Mouse (Mus musculus) forebrain, embryonic 13.5 days (tissue): ENCODE measurements at regions not wholly inside any gene's neighbourhood (a gene's known extent, or its start where the extent isn't known, plus 50 kb on each side); places are given as distances from the start of the nearest gene placed in this dataset.

Source experiments
- ATAC-seq: fragments of 200-750 bp; cut with Nextera tagmentation; 2 replicates; pipeline ENCODE4 v1.8.0; 2017
- H3K27ac ChIP-seq: fragments of 300-500 bp; sonication (generic); 2 replicates; pipeline ENCODE4 v1.5.1; 2015; ENCODE audit warnings: inconsistent platforms, mild to moderate bottlenecking, moderate library complexity
- H3K27me3 ChIP-seq: fragments of 300-500 bp; sonication (generic); 2 replicates; pipeline ENCODE4 v1.6.1; 2015; ENCODE audit warnings: mild to moderate bottlenecking, inconsistent platforms
- H3K36me3 ChIP-seq: fragments of 300-500 bp; sonication (generic); 2 replicates; pipeline ENCODE4 v1.6.1; 2015; ENCODE audit warnings: mild to moderate bottlenecking, inconsistent platforms; ENCODE audit not compliant: poor library complexity, severe bottlenecking
- H3K4me1 ChIP-seq: fragments of 300-500 bp; sonication (generic); 2 replicates; pipeline ENCODE4 v1.6.1; 2015; ENCODE audit warnings: inconsistent platforms
- H3K4me2 ChIP-seq: fragments of 300-500 bp; sonication (generic); 2 replicates; pipeline ENCODE4 v1.6.1; 2015; ENCODE audit warnings: inconsistent platforms, mild to moderate bottlenecking, moderate library complexity
- H3K4me3 ChIP-seq: fragments of 300-500 bp; sonication (generic); 2 replicates; pipeline ENCODE4 v1.5.1; 2015; ENCODE audit warnings: mild to moderate bottlenecking, inconsistent platforms
- H3K9ac ChIP-seq: fragments of 300-500 bp; sonication (generic); 2 replicates; pipeline ENCODE4 v1.6.1; 2015; ENCODE audit warnings: mild to moderate bottlenecking, inconsistent platforms
- H3K9me3 ChIP-seq: fragments of 300-500 bp; sonication (generic); replicated peaks from 2 replicates; pipeline ENCODE4 v1.6.1; 2016; ENCODE audit warnings: inconsistent platforms
- WGBS: fragments of 180-500 bp; shearing (Covaris S2); methylation state at CpG from one replicate; pipeline ENCODE4 v1.1.7; 2015; 5-methylcytosine and 5-hydroxymethylcytosine counted together

GRCm38 (mm10) chr9:94301896-94302295, 236.0 kb downstream of the 1190002N15Rik start:
- Histone ChIP-seq H3K27ac (no peak overlapping the region), H3K4me2 (no peak overlapping the region), H3K9me3 (no peaks in the 10 kb centered on the region), H3K4me1 (no peaks in the 10 kb centered on the region), H3K4me3 (no peak overlapping the region), H3K36me3 (no peaks in the 10 kb centered on the region), H3K27me3 (no peaks in the 10 kb centered on the region), H3K9ac (no peak overlapping the region)
- ATAC-seq = no peak
- 89% methylated on average over 1 of the region's 1 CpGs for WGBS

- Histone ChIP-seq H3K9me3 (no peaks in the 10 kb centered on the region), H3K27ac (no peak overlapping the region), H3K9ac (no peak overlapping the region), H3K36me3 (no peaks in the 10 kb centered on the region), H3K4me2 (no peak overlapping the region), H3K4me1 (no peaks in the 10 kb centered on the region), H3K4me3 (no peak overlapping the region), H3K27me3 (no peaks in the 10 kb centered on the region)
- WGBS = 84% methylated on average over 6 of the region's 6 CpGs
- no peak for ATAC-seq
These were observed 242.4 kb downstream of the 1190002N15Rik start for GRCm38 (mm10) chr9:94295431-94295830.

- H3K4me2 ChIP-seq = no peak overlapping the region
- H3K27ac ChIP-seq = no peak overlapping the region
- H3K4me1 ChIP-seq = no peaks in the 10 kb centered on the region
- 77% methylated on average over 3 of the region's 3 CpGs for WGBS
- H3K4me3 ChIP-seq = no peak overlapping the region
- H3K9me3 ChIP-seq = no peaks in the 10 kb centered on the region
- H3K36me3 ChIP-seq = no peaks in the 10 kb centered on the region
- ATAC-seq = no peak
- H3K9ac ChIP-seq = no peak overlapping the region
- H3K27me3 ChIP-seq = no peaks in the 10 kb centered on the region
These were observed 245.7 kb downstream of the 1190002N15Rik start for GRCm38 (mm10) chr9:94292147-94292546.

GRCm38 (mm10) chr9:94289546-94289945, 248.3 kb downstream of the 1190002N15Rik start:
- no peak overlapping the region for H3K4me2 ChIP-seq
- no peak overlapping the region for H3K27ac ChIP-seq
- no peak for ATAC-seq

GRCm38 (mm10) chr9:94287559-94287958, 250.3 kb downstream of the 1190002N15Rik start:
- Histone ChIP-seq H3K27me3 (no peaks in the 10 kb centered on the region), H3K9ac (no peak overlapping the region), H3K4me1 (no peaks in the 10 kb centered on the region), H3K36me3 (no peaks in the 10 kb centered on the region), H3K4me3 (no peak overlapping the region), H3K27ac (no peak overlapping the region), H3K4me2 (no peak overlapping the region), H3K9me3 (no peaks in the 10 kb centered on the region)
- 85% methylated on average over 2 of the region's 2 CpGs for WGBS
- no peak for ATAC-seq

More at GRCm38 (mm10) chr9:94289546-94289945, 248.3 kb downstream of the 1190002N15Rik start:
- Histone ChIP-seq H3K9ac (no peak overlapping the region), H3K27me3 (no peaks in the 10 kb centered on the region), H3K9me3 (no peaks in the 10 kb centered on the region), H3K36me3 (no peaks in the 10 kb centered on the region), H3K4me3 (no peak overlapping the region), H3K4me1 (no peaks in the 10 kb centered on the region)

- no peak overlapping the region for H3K4me2 ChIP-seq
- 90% methylated on average over 4 of the region's 4 CpGs for WGBS
- no peaks in the 10 kb centered on the region for H3K36me3 ChIP-seq
- H3K27ac ChIP-seq = no peak overlapping the region; the same call in 1 of the 2 replicates
- H3K4me3 ChIP-seq = no peak overlapping the region
- H3K4me1 ChIP-seq = no peaks in the 10 kb centered on the region
- H3K27me3 ChIP-seq = no peaks in the 10 kb centered on the region
- no peak overlapping the region for H3K9ac ChIP-seq
- H3K9me3 ChIP-seq = no peaks in the 10 kb centered on the region
- ATAC-seq = peak; percentile 81
These were observed 259.0 kb downstream of the 1190002N15Rik start for GRCm38 (mm10) chr9:94278657-94279585.

GRCm38 (mm10) chr9:94277096-94277495, 260.8 kb downstream of the 1190002N15Rik start:
- Histone ChIP-seq H3K4me3 (no peak overlapping the region), H3K9ac (no peak overlapping the region), H3K27me3 (no peaks in the 10 kb centered on the region), H3K4me2 (no peak overlapping the region), H3K4me1 (no peaks in the 10 kb centered on the region), H3K27ac (no peak overlapping the region), H3K9me3 (no peaks in the 10 kb centered on the region), H3K36me3 (no peaks in the 10 kb centered on the region)
- no peak for ATAC-seq
- WGBS = 82% methylated on average over 3 of the region's 3 CpGs

GRCm38 (mm10) chr9:94269213-94269612, 268.7 kb downstream of the 1190002N15Rik start:
- Histone ChIP-seq H3K4me2 (no peak overlapping the region), H3K4me3 (no peak overlapping the region), H3K9ac (no peak overlapping the region), H3K36me3 (no peaks in the 10 kb centered on the region), H3K4me1 (no peaks in the 10 kb centered on the region), H3K27ac (no peak overlapping the region), H3K27me3 (no peaks in the 10 kb centered on the region), H3K9me3 (no peaks in the 10 kb centered on the region)
- no peak for ATAC-seq
- 79% methylated on average over 5 of the region's 5 CpGs for WGBS

- H3K4me2 ChIP-seq = no peak overlapping the region
- H3K27ac ChIP-seq = no peak overlapping the region
- H3K4me3 ChIP-seq = no peak overlapping the region
- no peaks in the 10 kb centered on the region for H3K9me3 ChIP-seq
- H3K36me3 ChIP-seq = no peaks in the 10 kb centered on the region
- no peaks in the 10 kb centered on the region for H3K27me3 ChIP-seq
- WGBS = 85% methylated on average over 1 of the region's 1 CpGs
- no peak for ATAC-seq
- no peaks in the 10 kb centered on the region for H3K4me1 ChIP-seq
- H3K9ac ChIP-seq = no peak overlapping the region
These were observed 270.6 kb downstream of the 1190002N15Rik start for GRCm38 (mm10) chr9:94267243-94267642.

- WGBS = 63% methylated on average over 8 of the region's 8 CpGs
- ATAC-seq = peak; percentile 45; the same call in 1 of the 2 replicates
- no peak overlapping the region for H3K27ac ChIP-seq
These were observed 298.2 kb downstream of the 1190002N15Rik start for GRCm38 (mm10) chr9:94239479-94240241.

GRCm38 (mm10) chr9:94238565-94238964, 299.3 kb downstream of the 1190002N15Rik start:
- H3K9ac ChIP-seq = no peak overlapping the region
- no peak for ATAC-seq
- no peaks in the 10 kb centered on the region for H3K9me3 ChIP-seq
- no peak overlapping the region for H3K27ac ChIP-seq
- no peak overlapping the region for H3K4me3 ChIP-seq
- no peaks in the 10 kb centered on the region for H3K36me3 ChIP-seq
- peaks cover 6% of the 10 kb centered on the region; the same call in 1 of the 2 replicates for H3K4me1 ChIP-seq
- H3K4me2 ChIP-seq = no peak overlapping the region
- H3K27me3 ChIP-seq = no peaks in the 10 kb centered on the region

More at GRCm38 (mm10) chr9:94239479-94240241, 298.2 kb downstream of the 1190002N15Rik start:
- Histone ChIP-seq H3K4me2 (no peak overlapping the region), H3K9ac (no peak overlapping the region), H3K36me3 (no peaks in the 10 kb centered on the region), H3K9me3 (no peaks in the 10 kb centered on the region), H3K27me3 (no peaks in the 10 kb centered on the region), H3K4me3 (no peak overlapping the region), H3K4me1 (peaks cover 6% of the 10 kb centered on the region; the same call in 1 of the 2 replicates)

- Histone ChIP-seq H3K9me3 (no peaks in the 10 kb centered on the region), H3K27ac (no peak overlapping the region), H3K4me3 (no peak overlapping the region), H3K9ac (no peak overlapping the region), H3K27me3 (no peaks in the 10 kb centered on the region), H3K4me2 (no peak overlapping the region), H3K36me3 (no peaks in the 10 kb centered on the region), H3K4me1 (no peaks in the 10 kb centered on the region)
- ATAC-seq = no peak
- 90% methylated on average over 2 of the region's 2 CpGs for WGBS
These were observed 308.3 kb downstream of the 1190002N15Rik start for GRCm38 (mm10) chr9:94229537-94229936.
